Mouse (Mus musculus): ENCODE data around the gene Elavl4.

Elavl4 gene

GRCm38 (mm10) chr4:110351178-110352000, at the start of gene Elavl4:
Gene Elavl4 (minus strand): TSS chr4:110351909.
- DNase-seq (ENCODE audit: low read depth, low spot score): no peak

GRCm38 (mm10) chr4:110397618-110398045, 45.9 kb upstream of the Elavl4 start, which contains the start of gene Agbl4:
Gene Agbl4 (plus strand): TSS chr4:110397661.
- DNase-seq (ENCODE audit: low read depth, low spot score): no peak

- no peak for DNase-seq (ENCODE audit: low read depth, low spot score)
These were observed 44.5 kb upstream of the Elavl4 start for GRCm38 (mm10) chr4:110396221-110396620.

- no peak for DNase-seq (ENCODE audit: low read depth, low spot score)
These were observed 8.9 kb upstream of the Elavl4 start for GRCm38 (mm10) chr4:110360568-110360967.

GRCm38 (mm10) chr4:110352001-110352369, 276 bp upstream of the Elavl4 start:
- DNase-seq (ENCODE audit: low read depth, low spot score): no peak

- no peak for DNase-seq (ENCODE audit: low read depth, low spot score)
These were observed 892 bp downstream of the Elavl4 start for GRCm38 (mm10) chr4:110350856-110351177.

- no peak for DNase-seq (ENCODE audit: low read depth, low spot score)
These were observed 27.8 kb downstream of the Elavl4 start for GRCm38 (mm10) chr4:110323912-110324311.

- DNase-seq (ENCODE audit: low read depth, low spot score): no peak
These were observed 39.6 kb downstream of the Elavl4 start for GRCm38 (mm10) chr4:110312126-110312525.

GRCm38 (mm10) chr4:110306972-110307371, 44.7 kb downstream of the Elavl4 start:
- no peak for DNase-seq (ENCODE audit: low read depth, low spot score)

GRCm38 (mm10) chr4:110306559-110306958, 45.1 kb downstream of the Elavl4 start:
- DNase-seq (ENCODE audit: low read depth, low spot score): no peak

- no peak for DNase-seq (ENCODE audit: low read depth, low spot score)
These were observed 55.9 kb downstream of the Elavl4 start for GRCm38 (mm10) chr4:110295793-110296192.

GRCm38 (mm10) chr4:110293238-110293637, 58.5 kb downstream of the Elavl4 start:
- DNase-seq (ENCODE audit: low read depth, low spot score): no peak

- DNase-seq (ENCODE audit: low read depth, low spot score): no peak
These were observed 59.2 kb downstream of the Elavl4 start for GRCm38 (mm10) chr4:110292471-110292870.

- DNase-seq (ENCODE audit: low read depth, low spot score): no peak
These were observed 61.1 kb downstream of the Elavl4 start for GRCm38 (mm10) chr4:110290544-110291095.

GRCm38 (mm10) chr4:110290056-110290455, 61.7 kb downstream of the Elavl4 start:
- DNase-seq (ENCODE audit: low read depth, low spot score): no peak

GRCm38 (mm10) chr4:110287412-110288067, 64.2 kb downstream of the Elavl4 start:
- DNase-seq (ENCODE audit: low read depth, low spot score): no peak

- DNase-seq (ENCODE audit: low read depth, low spot score): no peak
These were observed 64.9 kb downstream of the Elavl4 start for GRCm38 (mm10) chr4:110286841-110287240.

- no peak for DNase-seq (ENCODE audit: low read depth, low spot score)
These were observed 65.3 kb downstream of the Elavl4 start for GRCm38 (mm10) chr4:110286371-110286781.

GRCm38 (mm10) chr4:110285346-110286330, 66.1 kb downstream of the Elavl4 start:
- DNase-seq (ENCODE audit: low read depth, low spot score): no peak

GRCm38 (mm10) chr4:110284446-110284845, 67.3 kb downstream of the Elavl4 start:
- no peak for DNase-seq (ENCODE audit: low read depth, low spot score)

GRCm38 (mm10) chr4:110270046-110270445, 81.7 kb downstream of the Elavl4 start:
- no peak for DNase-seq (ENCODE audit: low read depth, low spot score)

All from CD4-positive helper T cell, adult 2 months (primary cell).